Mouse (Mus musculus) limb, embryonic 14.5 days (tissue): ENCODE measurements around the gene Slc25a45. TPM values are rescaled to one million over a fixed set of nuclear protein-coding genes. Genes with fewer than 3 reads are reported as not detected.

Experiments used
- ATAC-seq: fragments of 200-750 bp; cut with Nextera tagmentation; 2 replicates; pipeline ENCODE4 v1.8.0; 2017; ENCODE audit warnings: low read depth, moderate number of reproducible peaks, moderate TSS enrichment; ENCODE audit not compliant: low FRiP score
- DNase-seq: peaks from one replicate; pipeline ENCODE4 v3.0.0-alpha.2; 2015; ENCODE audit warnings: low spot score
- H3K27ac ChIP-seq: fragments of 300-500 bp; sonication (generic); replicated peaks from 2 replicates; pipeline ENCODE4 v1.5.1; 2014; ENCODE audit warnings: low read depth, mild to moderate bottlenecking, low read length, moderate library complexity, mixed read lengths
- H3K27me3 ChIP-seq: fragments of 300-500 bp; sonication (generic); 2 replicates; pipeline ENCODE4 v1.6.1; 2014; ENCODE audit warnings: low read length, mixed read lengths; ENCODE audit not compliant: control insufficient read depth, insufficient read depth
- H3K36me3 ChIP-seq: fragments of 300-500 bp; sonication (generic); 2 replicates; pipeline ENCODE4 v1.6.1; 2014; ENCODE audit warnings: mild to moderate bottlenecking, low read length, moderate library complexity, mixed read lengths; ENCODE audit not compliant: control insufficient read depth, insufficient read depth
- H3K4me1 ChIP-seq: fragments of 300-500 bp; sonication (generic); 2 replicates; pipeline ENCODE4 v1.6.1; 2014; ENCODE audit warnings: antibody characterized with exemption, low read length, mixed read lengths; ENCODE audit not compliant: control insufficient read depth, insufficient read depth
- H3K4me2 ChIP-seq: fragments of 300-500 bp; sonication (generic); replicated peaks from 2 replicates; pipeline ENCODE4 v1.6.1; 2014; ENCODE audit warnings: low read depth, mild to moderate bottlenecking, low read length, moderate library complexity; ENCODE audit not compliant: severe bottlenecking
- H3K4me3 ChIP-seq: fragments of 300-500 bp; sonication (generic); replicated peaks from 2 replicates; pipeline ENCODE4 v1.5.1; 2014; ENCODE audit warnings: low read length
- H3K9ac ChIP-seq: fragments of 300-500 bp; sonication (generic); 2 replicates; pipeline ENCODE4 v1.6.1; 2014; ENCODE audit warnings: mild to moderate bottlenecking, low read depth, low read length, moderate library complexity; ENCODE audit not compliant: severe bottlenecking
- H3K9me3 ChIP-seq: fragments of 300-500 bp; sonication (generic); 2 replicates; pipeline ENCODE4 v1.6.1; 2016; ENCODE audit warnings: low read length; ENCODE audit not compliant: control insufficient read depth
- POLR2A ChIP-seq: fragments of 200-500 bp; IDR thresholded peaks from 2 replicates; pipeline ENCODE4 v1.8.0; 2012; ENCODE audit warnings: inconsistent platforms, mild to moderate bottlenecking, moderate library complexity, borderline replicate concordance; ENCODE audit not compliant: insufficient read depth, insufficient read length; ENCODE audit errors: extremely low read depth
- WGBS: fragments of 180-500 bp; shearing (Covaris S2); extraction: QIAGEN DNeasy Blood & Tissue Kit; methylation state at CpG from one replicate; pipeline ENCODE4 v1.1.7; 2014; 5-methylcytosine and 5-hydroxymethylcytosine counted together
- polyA plus RNA-seq, 2 experiments: library from polyadenylated mRNA; depleted of rRNA in 1 of 2; stranded (reverse) in 1 of 2; unstranded in 1 of 2; fragments of >200 nt; fragmentation: Nextera tagmentation in 1 of 2; extraction: Ambion mirVana in 1 of 2; gene quantifications; 2 replicates each; pipeline versions ENCODE4 v1.2.1 to v1.2.3; 2012 to 2014

The Slc25a45 gene
- polyA plus RNA-seq, 2 experiments, result 3.0 to 6.2 TPM

- ATAC-seq (no peak), DNase-seq (no peak)
- peaks cover 14% of the 10 kb centered on the region for H3K4me1 ChIP-seq
- H3K36me3 ChIP-seq, result no peaks in the 10 kb centered on the region
- H3K27ac ChIP-seq, result no peak overlapping the region
- 53% methylated on average over 6 of the region's 6 CpGs for WGBS
- no peak overlapping the region for H3K4me2 ChIP-seq
- no peak overlapping the region; the same call in 1 of the 2 replicates for H3K9ac ChIP-seq
- no peak for TF ChIP-seq POLR2A
- H3K27me3 ChIP-seq, result 0 out of 2 replicates have a peak, but pooled peaks cover 5% of the 10 kb centered on the region
- H3K9me3 ChIP-seq, result no peaks in the 10 kb centered on the region
- no peak overlapping the region for H3K4me3 ChIP-seq
Observed at GRCm38 (mm10) chr19:5928104-5928503, 50.5 kb downstream of the Slc25a45 start.

- no peak for DNase-seq
- no peaks in the 10 kb centered on the region for H3K36me3 ChIP-seq
- H3K27ac ChIP-seq, result no peak overlapping the region
- H3K9ac ChIP-seq, result no peak overlapping the region; the same call in 1 of the 2 replicates
- 43% methylated on average over 3 of the region's 3 CpGs for WGBS
- 0 out of 2 replicates have a peak, but pooled peaks cover 5% of the 10 kb centered on the region for H3K27me3 ChIP-seq
- no peak overlapping the region for H3K4me2 ChIP-seq
- ATAC-seq, result no peak
- H3K9me3 ChIP-seq, result no peaks in the 10 kb centered on the region
- H3K4me3 ChIP-seq, result no peak overlapping the region
- H3K4me1 ChIP-seq, result peaks cover 14% of the 10 kb centered on the region
- TF ChIP-seq POLR2A, result no peak
Observed at GRCm38 (mm10) chr19:5928546-5928945, 50.9 kb downstream of the Slc25a45 start.

GRCm38 (mm10) chr19:5929634-5930596 lies 52.3 kb downstream of the Slc25a45 start:
- Histone ChIP-seq H3K36me3 (no peaks in the 10 kb centered on the region), H3K9ac (no peak overlapping the region; the same call in 1 of the 2 replicates), H3K27ac (no peak overlapping the region), H3K4me3 (no peak overlapping the region), H3K4me2 (no peak overlapping the region), H3K4me1 (peaks cover 14% of the 10 kb centered on the region), H3K27me3 (0 out of 2 replicates have a peak, but pooled peaks cover 5% of the 10 kb centered on the region), H3K9me3 (no peaks in the 10 kb centered on the region)
- no peak for TF ChIP-seq POLR2A
- whole genome bisulfite sequencing, result 55% methylated on average over 14 of the region's 14 CpGs
- no peak for ATAC-seq
- no peak for DNase-seq

GRCm38 (mm10) chr19:5935266-5935665 lies 57.7 kb downstream of the Slc25a45 start:
- 0 out of 2 replicates have a peak, but pooled peaks cover 5% of the 10 kb centered on the region for H3K36me3 ChIP-seq
- peak; percentile 64 for ATAC-seq

More at GRCm38 (mm10) chr19:5935266-5935665, 57.7 kb downstream of the Slc25a45 start:
- Histone ChIP-seq H3K4me3 (no peak overlapping the region), H3K9ac (0 out of 2 replicates have a peak overlapping the region, but pooled peaks have one; percentile 28), H3K4me2 (no peak overlapping the region), H3K4me1 (peaks cover 9% of the 10 kb centered on the region; the same call in 1 of the 2 replicates), H3K9me3 (no peaks in the 10 kb centered on the region), H3K27ac (no peak overlapping the region), H3K27me3 (no peaks in the 10 kb centered on the region)
- DNase-seq, result no peak
- no peak for TF ChIP-seq POLR2A
- WGBS, result 24% methylated on average over 3 of the region's 3 CpGs

Other genes with a start within 250 kb of the Slc25a45 start
- 59.8 and 88.7 TPM in 2 replicates for gene Rela, start 240.3 kb upstream of the Slc25a45 start, polyA plus RNA-seq (2012; rRNA removed)
- gene Rela, start 240.3 kb upstream of the Slc25a45 start, polyA plus RNA-seq (2014; fragmentation: Nextera tagmentation; extraction: Ambion mirVana), result 54.8 and 57.2 TPM in 2 replicates
- 62.5 and 86.0 TPM in 2 replicates for gene Sipa1, start 214.1 kb upstream of the Slc25a45 start, polyA plus RNA-seq (2012; rRNA removed)
- 27.9 and 29.1 TPM in 2 replicates for gene Sipa1, start 214.1 kb upstream of the Slc25a45 start, polyA plus RNA-seq (2014; fragmentation: Nextera tagmentation; extraction: Ambion mirVana)
- 30.1 and 38.9 TPM in 2 replicates for gene Map3k11, start 189.1 kb upstream of the Slc25a45 start, polyA plus RNA-seq (2012; rRNA removed)
- 19.0 and 20.7 TPM in 2 replicates for gene Map3k11, start 189.1 kb upstream of the Slc25a45 start, polyA plus RNA-seq (2014; fragmentation: Nextera tagmentation; extraction: Ambion mirVana)
- 101 and 160 TPM in 2 replicates for gene Pcnx3, start 188.9 kb upstream of the Slc25a45 start, polyA plus RNA-seq (2012; rRNA removed)
- gene Pcnx3, start 188.9 kb upstream of the Slc25a45 start, polyA plus RNA-seq (2014; fragmentation: Nextera tagmentation; extraction: Ambion mirVana), result 31.8 and 32.3 TPM in 2 replicates
- gene Kcnk7, start 173.4 kb upstream of the Slc25a45 start, polyA plus RNA-seq (2012; rRNA removed), result 0.41 and 0.63 TPM in 2 replicates
- 0.65 and 0.81 TPM in 2 replicates for gene Kcnk7, start 173.4 kb upstream of the Slc25a45 start, polyA plus RNA-seq (2014; fragmentation: Nextera tagmentation; extraction: Ambion mirVana)
- 51.0 and 51.1 TPM in 2 replicates for gene Ehbp1l1, start 151.5 kb upstream of the Slc25a45 start, polyA plus RNA-seq (2012; rRNA removed)
- 20.0 and 25.4 TPM in 2 replicates for gene Ehbp1l1, start 151.5 kb upstream of the Slc25a45 start, polyA plus RNA-seq (2014; fragmentation: Nextera tagmentation; extraction: Ambion mirVana)
- 169 and 253 TPM in 2 replicates for gene Fam89b, start 148.2 kb upstream of the Slc25a45 start, polyA plus RNA-seq (2012; rRNA removed)
- 125 TPM in 2 replicates for gene Fam89b, start 148.2 kb upstream of the Slc25a45 start, polyA plus RNA-seq (2014; fragmentation: Nextera tagmentation; extraction: Ambion mirVana)
- gene Ltbp3, start 136.9 kb upstream of the Slc25a45 start, polyA plus RNA-seq (2012; rRNA removed), result 341 and 441 TPM in 2 replicates
- gene Ltbp3, start 136.9 kb upstream of the Slc25a45 start, polyA plus RNA-seq (2014; fragmentation: Nextera tagmentation; extraction: Ambion mirVana), result 99.8 and 103 TPM in 2 replicates
- gene Scyl1, start 106.4 kb upstream of the Slc25a45 start, polyA plus RNA-seq (2012; rRNA removed), result 152 and 186 TPM in 2 replicates
- 78.4 and 81.1 TPM in 2 replicates for gene Scyl1, start 106.4 kb upstream of the Slc25a45 start, polyA plus RNA-seq (2014; fragmentation: Nextera tagmentation; extraction: Ambion mirVana)
- gene Frmd8, start 2.5 kb upstream of the Slc25a45 start, polyA plus RNA-seq (2012; rRNA removed), result 22.7 and 30.1 TPM in 2 replicates
- gene Frmd8, start 2.5 kb upstream of the Slc25a45 start, polyA plus RNA-seq (2014; fragmentation: Nextera tagmentation; extraction: Ambion mirVana), result 22.6 and 22.7 TPM in 2 replicates
- gene Tigd3, start 16.3 kb downstream of the Slc25a45 start, polyA plus RNA-seq (2012; rRNA removed), result 4.8 TPM in 2 replicates
- 1.7 and 2.0 TPM in 2 replicates for gene Tigd3, start 16.3 kb downstream of the Slc25a45 start, polyA plus RNA-seq (2014; fragmentation: Nextera tagmentation; extraction: Ambion mirVana)
- 179 and 199 TPM in 2 replicates for gene Dpf2, start 35.2 kb downstream of the Slc25a45 start, polyA plus RNA-seq (2012; rRNA removed)
- gene Dpf2, start 35.2 kb downstream of the Slc25a45 start, polyA plus RNA-seq (2014; fragmentation: Nextera tagmentation; extraction: Ambion mirVana), result 143 and 147 TPM in 2 replicates
- gene Cdc42ep2, start 47.0 kb downstream of the Slc25a45 start, polyA plus RNA-seq (2012; rRNA removed), result 9.7 and 10.0 TPM in 2 replicates
- 6.5 and 8.0 TPM in 2 replicates for gene Cdc42ep2, start 47.0 kb downstream of the Slc25a45 start, polyA plus RNA-seq (2014; fragmentation: Nextera tagmentation; extraction: Ambion mirVana)
- 87.9 and 109 TPM in 2 replicates for gene Pola2, start 86.4 kb downstream of the Slc25a45 start, polyA plus RNA-seq (2012; rRNA removed)
- 65.8 and 66.3 TPM in 2 replicates for gene Pola2, start 86.4 kb downstream of the Slc25a45 start, polyA plus RNA-seq (2014; fragmentation: Nextera tagmentation; extraction: Ambion mirVana)
- gene Slc22a20, start 108.3 kb downstream of the Slc25a45 start, polyA plus RNA-seq (2012; rRNA removed), result not detected in 2 replicates
- gene Slc22a20, start 108.3 kb downstream of the Slc25a45 start, polyA plus RNA-seq (2014; fragmentation: Nextera tagmentation; extraction: Ambion mirVana), result not detected in 2 replicates
- gene Capn1, start 138.1 kb downstream of the Slc25a45 start, polyA plus RNA-seq (2012; rRNA removed), result 29.0 and 33.4 TPM in 2 replicates
- 18.0 and 19.7 TPM in 2 replicates for gene Capn1, start 138.1 kb downstream of the Slc25a45 start, polyA plus RNA-seq (2014; fragmentation: Nextera tagmentation; extraction: Ambion mirVana)
- 49.2 and 63.9 TPM in 2 replicates for gene Syvn1, start 168.8 kb downstream of the Slc25a45 start, polyA plus RNA-seq (2012; rRNA removed)
- gene Syvn1, start 168.8 kb downstream of the Slc25a45 start, polyA plus RNA-seq (2014; fragmentation: Nextera tagmentation; extraction: Ambion mirVana), result 31.5 and 34.6 TPM in 2 replicates
- gene Mrpl49, start 180.0 kb downstream of the Slc25a45 start, polyA plus RNA-seq (2012; rRNA removed), result 47.0 and 54.8 TPM in 2 replicates
- 75.3 and 75.5 TPM in 2 replicates for gene Mrpl49, start 180.0 kb downstream of the Slc25a45 start, polyA plus RNA-seq (2014; fragmentation: Nextera tagmentation; extraction: Ambion mirVana)
- 1,573 and 1,838 TPM in 2 replicates for gene Fau, start 180.0 kb downstream of the Slc25a45 start, polyA plus RNA-seq (2012; rRNA removed)
- gene Fau, start 180.0 kb downstream of the Slc25a45 start, polyA plus RNA-seq (2014; fragmentation: Nextera tagmentation; extraction: Ambion mirVana), result 948 and 968 TPM in 2 replicates
- gene Znhit2, start 183.4 kb downstream of the Slc25a45 start, polyA plus RNA-seq (2012; rRNA removed), result 32.0 and 41.5 TPM in 2 replicates
- 36.5 and 37.0 TPM in 2 replicates for gene Znhit2, start 183.4 kb downstream of the Slc25a45 start, polyA plus RNA-seq (2014; fragmentation: Nextera tagmentation; extraction: Ambion mirVana)
- 43.8 and 59.6 TPM in 2 replicates for gene Tm7sf2, start 190.6 kb downstream of the Slc25a45 start, polyA plus RNA-seq (2012; rRNA removed)
- 15.5 and 18.8 TPM in 2 replicates for gene Tm7sf2, start 190.6 kb downstream of the Slc25a45 start, polyA plus RNA-seq (2014; fragmentation: Nextera tagmentation; extraction: Ambion mirVana)
- 81.6 and 95.9 TPM in 2 replicates for gene Vps51, start 199.4 kb downstream of the Slc25a45 start, polyA plus RNA-seq (2012; rRNA removed)
- gene Vps51, start 199.4 kb downstream of the Slc25a45 start, polyA plus RNA-seq (2014; fragmentation: Nextera tagmentation; extraction: Ambion mirVana), result 51.9 and 60.5 TPM in 2 replicates
- gene Tmem262, start 202.2 kb downstream of the Slc25a45 start, polyA plus RNA-seq (2012; rRNA removed), result 0.20 TPM in 1 of 2 replicates, not detected in the other
- not detected in 2 replicates for gene Tmem262, start 202.2 kb downstream of the Slc25a45 start, polyA plus RNA-seq (2014; fragmentation: Nextera tagmentation; extraction: Ambion mirVana)
- gene Gm28374, start 204.4 kb downstream of the Slc25a45 start, polyA plus RNA-seq (2012; rRNA removed), result 1.1 and 1.3 TPM in 2 replicates
- 1.1 and 1.3 TPM in 2 replicates for gene Gm28374, start 204.4 kb downstream of the Slc25a45 start, polyA plus RNA-seq (2014; fragmentation: Nextera tagmentation; extraction: Ambion mirVana)
- 134 and 177 TPM in 2 replicates for gene Zfpl1, start 207.1 kb downstream of the Slc25a45 start, polyA plus RNA-seq (2012; rRNA removed)
- gene Zfpl1, start 207.1 kb downstream of the Slc25a45 start, polyA plus RNA-seq (2014; fragmentation: Nextera tagmentation; extraction: Ambion mirVana), result 85.4 and 91.0 TPM in 2 replicates
- 22.0 and 23.3 TPM in 2 replicates for gene Cdca5, start 207.2 kb downstream of the Slc25a45 start, polyA plus RNA-seq (2012; rRNA removed)
- gene Cdca5, start 207.2 kb downstream of the Slc25a45 start, polyA plus RNA-seq (2014; fragmentation: Nextera tagmentation; extraction: Ambion mirVana), result 27.9 and 31.5 TPM in 2 replicates
- 0.14 and 0.75 TPM in 2 replicates for gene AC131692.1, start 216.6 kb downstream of the Slc25a45 start, polyA plus RNA-seq (2012; rRNA removed)
- not detected in 2 replicates for gene AC131692.1, start 216.6 kb downstream of the Slc25a45 start, polyA plus RNA-seq (2014; fragmentation: Nextera tagmentation; extraction: Ambion mirVana)
- gene Naaladl1, start 228.0 kb downstream of the Slc25a45 start, polyA plus RNA-seq (2012; rRNA removed), result 2.5 and 3.0 TPM in 2 replicates
- gene Naaladl1, start 228.0 kb downstream of the Slc25a45 start, polyA plus RNA-seq (2014; fragmentation: Nextera tagmentation; extraction: Ambion mirVana), result 0.21 and 0.48 TPM in 2 replicates
- 45.6 and 57.9 TPM in 2 replicates for gene Sac3d1, start 240.8 kb downstream of the Slc25a45 start, polyA plus RNA-seq (2012; rRNA removed)
- 53.8 and 55.9 TPM in 2 replicates for gene Sac3d1, start 240.8 kb downstream of the Slc25a45 start, polyA plus RNA-seq (2014; fragmentation: Nextera tagmentation; extraction: Ambion mirVana)